Mouse (Mus musculus) limb, embryonic 11.5 days (tissue): ENCODE results near the gene Zfand4. TPM values are rescaled to one million over a fixed set of nuclear protein-coding genes. Genes with fewer than 3 reads are reported as not detected.

ENCODE experiments used
- ATAC-seq: fragments of 200-750 bp; cut with Nextera tagmentation; 2 replicates; pipeline ENCODE4 v1.8.0; 2017; ENCODE audit warnings: low read depth; ENCODE audit not compliant: insufficient number of reproducible peaks, low FRiP score, low TSS enrichment
- DNase-seq: peaks from one replicate; pipeline ENCODE4 v3.0.0-alpha.2; 2015; ENCODE audit warnings: low spot score
- H3K27ac ChIP-seq: fragments of 300-500 bp; sonication (generic); replicated peaks from 2 replicates; pipeline ENCODE4 v1.5.1; 2014; ENCODE audit warnings: low read depth, mild to moderate bottlenecking, low read length
- H3K27me3 ChIP-seq: fragments of 300-500 bp; sonication (generic); 2 replicates; pipeline ENCODE4 v1.6.1; 2014; ENCODE audit warnings: mild to moderate bottlenecking, low read length, mixed read lengths; ENCODE audit not compliant: control insufficient read depth, insufficient read depth
- H3K36me3 ChIP-seq: fragments of 300-500 bp; sonication (generic); 2 replicates; pipeline ENCODE4 v1.6.1; 2014; ENCODE audit warnings: mild to moderate bottlenecking, low read length, moderate library complexity, mixed read lengths; ENCODE audit not compliant: control insufficient read depth, insufficient read depth
- H3K4me1 ChIP-seq: fragments of 300-500 bp; sonication (generic); 2 replicates; pipeline ENCODE4 v1.6.1; 2014; ENCODE audit warnings: low read length, mixed read lengths; ENCODE audit not compliant: control insufficient read depth, insufficient read depth
- H3K4me2 ChIP-seq: fragments of 300-500 bp; sonication (generic); 2 replicates; pipeline ENCODE4 v1.6.1; 2014; ENCODE audit warnings: low read depth, mild to moderate bottlenecking, moderate library complexity; ENCODE audit not compliant: severe bottlenecking
- H3K4me3 ChIP-seq: fragments of 300-500 bp; sonication (generic); 2 replicates; pipeline ENCODE4 v1.5.1; 2014; ENCODE audit warnings: low read depth, low read length
- H3K9ac ChIP-seq: fragments of 300-500 bp; sonication (generic); 2 replicates; pipeline ENCODE4 v1.6.1; 2014; ENCODE audit warnings: mild to moderate bottlenecking, low read length
- H3K9me3 ChIP-seq: fragments of 300-500 bp; sonication (generic); 2 replicates; pipeline ENCODE4 v1.6.1; 2016; ENCODE audit warnings: low read length; ENCODE audit not compliant: control insufficient read depth
- WGBS: fragments of 180-500 bp; shearing (Covaris S2); extraction: QIAGEN DNeasy Blood & Tissue Kit; methylation state at CpG from one replicate; pipeline ENCODE4 v1.1.7; 2014; 5-methylcytosine and 5-hydroxymethylcytosine counted together
- polyA plus RNA-seq: library from polyadenylated mRNA; unstranded; fragments of >200 nt; fragmentation: Nextera tagmentation; extraction: Ambion mirVana; gene quantifications from 2 replicates; pipeline ENCODE4 v1.2.1, GENCODE M21; 2014

Gene Zfand4
- polyA plus RNA-seq, 1 experiment from 2014 or later = 6.9 TPM

DNA sequence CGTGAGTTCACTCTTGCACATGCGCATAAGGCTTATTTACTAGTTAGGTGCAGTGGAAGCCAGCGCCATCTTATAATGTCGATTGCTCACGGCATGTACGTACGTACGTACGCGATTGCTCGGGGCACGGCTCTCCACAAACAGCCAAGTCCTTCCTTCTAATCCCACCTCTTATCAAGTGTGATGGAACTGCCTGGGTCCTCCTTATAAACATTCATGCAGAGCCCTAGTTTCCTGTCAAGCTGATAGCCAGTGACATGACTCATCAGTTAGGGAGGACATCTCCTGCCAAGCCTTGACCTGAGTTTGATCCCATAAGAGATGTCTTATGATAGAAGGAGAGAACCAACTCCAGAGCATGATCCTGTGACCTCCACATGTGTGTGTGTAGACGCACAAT is 17.0 kb downstream of the Zfand4 start:
- H3K9ac ChIP-seq = no peak overlapping the region
- no peak for ATAC-seq
- 93% methylated on average over 13 of the region's 13 CpGs for WGBS

DNA sequence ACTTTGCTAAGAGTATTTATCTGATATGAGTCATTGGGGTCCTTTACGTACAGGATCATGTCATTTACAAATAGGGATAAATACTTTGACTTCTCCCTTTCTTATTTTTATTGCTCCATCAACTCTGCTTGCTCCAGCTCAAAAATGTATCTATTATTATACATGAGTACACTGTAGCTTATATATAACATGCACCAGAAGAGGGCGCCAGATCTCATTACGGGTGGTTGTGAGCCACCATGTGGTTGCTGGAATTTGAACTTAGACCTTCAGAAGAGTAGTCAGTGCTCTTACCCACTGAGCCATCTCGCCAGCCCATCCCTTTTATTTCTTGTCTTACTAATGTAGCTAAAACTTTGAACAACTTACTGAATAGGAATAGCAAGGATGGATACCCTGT is 18.5 kb downstream of the Zfand4 start:
- no peaks in the 10 kb centered on the region for H3K27me3 ChIP-seq
- 55% methylated on average over 4 of the region's 4 CpGs for WGBS
- no peak overlapping the region for H3K4me2 ChIP-seq
- no peak overlapping the region for H3K4me3 ChIP-seq
- H3K9ac ChIP-seq = no peak overlapping the region
- DNase-seq = no peak
- no peak overlapping the region for H3K27ac ChIP-seq
- H3K9me3 ChIP-seq = no peaks in the 10 kb centered on the region
- no peaks in the 10 kb centered on the region for H3K36me3 ChIP-seq
- ATAC-seq = no peak
- no peaks in the 10 kb centered on the region for H3K4me1 ChIP-seq

More for the DNA sequence above, 17.0 kb downstream of the Zfand4 start:
- H3K36me3 ChIP-seq = no peaks in the 10 kb centered on the region
- H3K27me3 ChIP-seq = no peaks in the 10 kb centered on the region
- no peaks in the 10 kb centered on the region for H3K9me3 ChIP-seq
- H3K4me1 ChIP-seq = no peaks in the 10 kb centered on the region
- H3K27ac ChIP-seq = no peak overlapping the region
- H3K4me2 ChIP-seq = no peak overlapping the region
- no peak overlapping the region for H3K4me3 ChIP-seq
- DNase-seq = no peak

DNA sequence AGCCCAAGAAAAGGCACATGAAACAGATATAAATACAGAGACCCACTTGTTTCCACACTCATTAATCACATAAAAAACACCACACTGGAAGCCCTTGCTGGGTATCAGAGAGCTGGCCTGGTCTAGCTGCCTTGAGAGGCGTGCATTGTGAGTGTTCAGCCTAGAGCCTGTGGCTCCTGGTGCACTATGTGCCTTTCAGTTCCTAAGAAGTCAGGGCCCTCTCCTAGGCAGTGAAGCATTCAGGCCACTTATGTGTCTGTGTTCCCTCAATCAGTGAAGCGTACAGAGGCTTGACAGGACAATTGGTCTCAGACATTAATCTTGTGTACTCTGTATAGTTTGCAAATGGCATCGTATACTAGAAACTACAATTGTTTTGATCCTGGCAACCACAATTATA is 19.3 kb downstream of the Zfand4 start:
- Histone ChIP-seq H3K4me1 (no peaks in the 10 kb centered on the region), H3K9ac (no peak overlapping the region), H3K4me2 (no peak overlapping the region), H3K4me3 (no peak overlapping the region), H3K27ac (no peak overlapping the region), H3K27me3 (no peaks in the 10 kb centered on the region), H3K36me3 (no peaks in the 10 kb centered on the region), H3K9me3 (no peaks in the 10 kb centered on the region)
- DNase-seq (no peak), ATAC-seq (no peak)
- 88% methylated on average over 3 of the region's 3 CpGs for WGBS

DNA sequence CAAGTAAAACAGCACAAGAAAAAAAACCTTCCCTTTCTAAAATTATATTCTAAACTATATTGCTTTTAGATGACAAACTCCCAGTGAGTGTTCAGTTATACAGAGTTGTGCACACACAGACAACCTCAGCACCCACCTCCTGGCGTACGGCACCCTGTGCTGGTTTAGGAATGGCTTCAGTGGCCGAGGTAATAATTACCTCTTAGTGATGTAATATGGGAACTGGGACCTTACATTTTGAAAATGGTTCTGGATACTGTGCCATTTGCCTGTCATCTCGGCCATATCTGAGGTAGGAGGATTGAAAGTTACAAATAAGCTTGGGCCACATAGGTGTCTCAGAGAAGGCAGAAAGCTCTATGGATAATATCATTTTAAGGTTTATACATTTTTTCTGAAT is 22.3 kb downstream of the Zfand4 start:
- no peak for DNase-seq
- Histone ChIP-seq H3K4me2 (no peak overlapping the region), H3K27ac (no peak overlapping the region), H3K36me3 (no peaks in the 10 kb centered on the region), H3K27me3 (no peaks in the 10 kb centered on the region), H3K9ac (no peak overlapping the region), H3K4me1 (no peaks in the 10 kb centered on the region), H3K9me3 (no peaks in the 10 kb centered on the region), H3K4me3 (no peak overlapping the region)
- WGBS = 89% methylated on average over 4 of the region's 4 CpGs
- no peak for ATAC-seq

DNA sequence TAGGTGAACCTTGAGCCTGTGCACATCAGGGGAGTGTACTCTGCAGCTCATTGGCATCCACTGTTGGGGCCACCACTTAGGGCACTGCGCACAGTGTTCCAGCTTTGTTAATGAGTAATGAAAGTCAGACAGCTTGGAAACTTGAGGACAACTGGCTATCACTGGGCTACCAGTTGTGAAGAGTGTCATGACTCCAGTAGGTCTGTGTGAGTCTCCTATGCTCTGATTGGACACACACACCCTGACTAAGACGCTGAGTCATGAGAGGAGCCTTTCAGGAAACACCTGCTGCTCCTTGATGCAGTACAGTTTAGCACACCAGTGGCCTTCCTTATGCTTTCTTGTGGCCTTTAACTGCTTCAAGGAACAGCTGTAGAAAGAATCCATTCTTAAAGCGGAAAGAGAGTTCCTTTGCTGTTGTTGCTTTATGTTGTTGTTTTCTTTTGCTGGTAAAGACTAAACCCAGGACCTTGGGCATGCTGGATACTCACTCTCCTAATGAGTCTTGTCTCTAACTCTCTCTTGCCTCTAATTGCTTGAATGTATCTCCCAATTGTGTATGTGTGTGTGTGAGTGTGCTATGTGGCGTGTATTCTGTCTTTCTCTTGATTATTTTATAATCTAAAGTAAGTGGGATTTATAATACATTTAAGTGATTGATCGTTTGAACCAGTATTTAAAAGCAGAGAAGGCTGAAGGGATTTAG is 23.0 kb downstream of the Zfand4 start:
- H3K4me3 ChIP-seq = no peak overlapping the region
- DNase-seq (no peak), ATAC-seq (no peak)
- no peak overlapping the region for H3K27ac ChIP-seq
- H3K36me3 ChIP-seq = no peaks in the 10 kb centered on the region
- H3K27me3 ChIP-seq = no peaks in the 10 kb centered on the region
- H3K9me3 ChIP-seq = no peaks in the 10 kb centered on the region
- no peaks in the 10 kb centered on the region for H3K4me1 ChIP-seq
- no peak overlapping the region for H3K9ac ChIP-seq
- no peak overlapping the region for H3K4me2 ChIP-seq
- WGBS = 79% methylated on average over 5 of the region's 5 CpGs

DNA sequence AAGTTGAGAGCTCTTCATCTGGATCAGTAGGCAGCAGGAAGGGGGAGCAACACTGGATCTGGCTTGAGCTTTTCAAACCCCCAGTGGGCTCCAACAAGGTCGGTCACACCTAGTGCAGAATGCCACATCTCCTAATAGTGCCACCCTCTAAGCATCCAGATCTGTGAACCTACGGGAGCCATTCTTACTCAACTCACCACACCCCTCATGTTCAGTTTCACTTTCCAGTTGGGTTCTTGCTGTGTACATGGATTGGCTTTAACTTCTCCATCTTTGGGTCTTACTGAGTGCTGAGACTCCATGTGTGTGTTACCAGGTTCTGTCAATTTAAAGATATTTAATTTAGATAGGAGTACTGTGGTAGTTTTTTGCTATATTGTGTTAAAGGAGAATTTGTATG is 47.4 kb downstream of the Zfand4 start:
- Histone ChIP-seq H3K9me3 (no peaks in the 10 kb centered on the region), H3K4me2 (no peak overlapping the region), H3K27me3 (no peaks in the 10 kb centered on the region), H3K4me1 (no peaks in the 10 kb centered on the region), H3K9ac (no peak overlapping the region), H3K36me3 (no peaks in the 10 kb centered on the region), H3K27ac (no peak overlapping the region), H3K4me3 (no peak overlapping the region)
- no peak for ATAC-seq
- DNase-seq = no peak
- 90% methylated on average over 2 of the region's 2 CpGs for WGBS

DNA sequence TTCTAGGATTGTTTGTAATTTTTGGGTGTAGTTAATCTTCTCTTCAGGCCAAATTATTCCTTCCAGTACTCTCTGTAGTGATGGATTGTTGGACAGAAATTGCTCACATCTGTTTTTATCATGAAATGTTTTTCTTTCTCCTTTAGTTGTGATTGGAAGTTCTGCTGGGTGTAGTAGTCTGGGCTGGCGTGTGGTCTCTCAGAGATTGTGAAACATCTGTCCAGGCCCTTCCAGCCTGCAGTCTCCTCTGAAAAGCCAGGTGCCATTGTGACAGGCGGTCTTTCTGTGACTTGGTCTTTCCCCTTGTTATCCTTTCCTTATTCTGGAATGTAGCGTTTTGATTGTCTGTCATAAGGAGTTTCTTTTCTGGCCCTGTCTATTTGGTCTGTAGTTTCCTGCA is 55.2 kb downstream of the Zfand4 start:
- H3K27me3 ChIP-seq = no peaks in the 10 kb centered on the region
- no peaks in the 10 kb centered on the region for H3K4me1 ChIP-seq
- H3K9ac ChIP-seq = no peak overlapping the region
- H3K4me3 ChIP-seq = no peak overlapping the region
- H3K4me2 ChIP-seq = no peak overlapping the region
- ATAC-seq = no peak
- H3K36me3 ChIP-seq = no peaks in the 10 kb centered on the region
- DNase-seq = no peak
- WGBS = 83% methylated on average over 3 of the region's 3 CpGs
- no peaks in the 10 kb centered on the region for H3K9me3 ChIP-seq
- H3K27ac ChIP-seq = no peak overlapping the region

DNA sequence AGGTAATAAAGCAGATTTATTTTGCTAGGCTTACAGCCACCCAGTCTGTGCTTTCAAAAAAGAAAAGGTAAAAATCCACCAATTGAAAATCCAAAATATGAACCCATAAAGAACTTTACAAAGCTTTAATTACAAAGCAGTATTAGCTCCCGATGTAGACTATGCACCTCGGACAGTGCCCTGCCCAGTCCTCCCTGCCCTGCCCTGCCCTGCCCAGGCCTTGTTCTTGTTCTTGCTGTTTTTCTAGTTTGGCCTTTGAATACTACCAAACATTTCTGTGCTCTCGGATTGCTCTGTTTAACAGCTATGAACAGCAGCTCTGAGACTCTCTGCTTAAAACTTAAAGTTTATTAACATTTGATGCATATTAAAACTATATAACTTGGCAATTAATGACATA is 62.6 kb downstream of the Zfand4 start:
- Histone ChIP-seq H3K27me3 (no peaks in the 10 kb centered on the region), H3K4me2 (no peak overlapping the region), H3K27ac (no peak overlapping the region), H3K9me3 (no peaks in the 10 kb centered on the region), H3K4me3 (no peak overlapping the region), H3K36me3 (no peaks in the 10 kb centered on the region), H3K9ac (no peak overlapping the region), H3K4me1 (no peaks in the 10 kb centered on the region)
- no peak for ATAC-seq
- WGBS = 86% methylated on average over 3 of the region's 3 CpGs
- DNase-seq = no peak

DNA sequence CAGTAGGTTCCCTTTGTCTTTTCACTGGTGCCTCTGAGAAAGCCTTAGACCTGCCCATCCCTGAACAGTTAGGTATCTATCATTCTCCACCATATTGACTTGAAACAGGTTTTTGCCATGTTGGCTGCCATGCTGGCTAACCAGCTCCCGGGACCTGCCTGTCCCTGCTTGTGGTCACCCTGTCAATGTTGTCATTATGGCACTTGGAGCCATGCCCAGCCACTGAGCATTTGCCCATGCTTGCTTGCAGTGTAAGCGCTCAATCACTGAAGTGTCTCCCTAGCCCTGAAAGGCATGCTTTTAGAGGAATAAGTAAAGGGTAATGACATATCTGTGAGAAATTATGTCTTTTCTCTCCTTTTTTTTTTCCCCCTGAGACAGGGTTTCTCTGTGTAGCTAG is 67.4 kb downstream of the Zfand4 start:
- H3K4me2 ChIP-seq = no peak overlapping the region
- WGBS = 95% methylated on average over 2 of the region's 2 CpGs
- no peaks in the 10 kb centered on the region for H3K36me3 ChIP-seq
- H3K27ac ChIP-seq = no peak overlapping the region
- DNase-seq (no peak), ATAC-seq (no peak)
- no peaks in the 10 kb centered on the region for H3K4me1 ChIP-seq
- no peak overlapping the region for H3K9ac ChIP-seq
- H3K9me3 ChIP-seq = no peaks in the 10 kb centered on the region
- H3K4me3 ChIP-seq = no peak overlapping the region
- no peaks in the 10 kb centered on the region for H3K27me3 ChIP-seq
